Mouse (Mus musculus): Measurements from ENCODE around the gene Arl5a. TPM values are rescaled to one million over a fixed set of nuclear protein-coding genes. Genes with fewer than 3 reads are reported as not detected.

The Arl5a gene
- polyA plus RNA-seq, 1 experiment = 8.8 TPM

DNA sequence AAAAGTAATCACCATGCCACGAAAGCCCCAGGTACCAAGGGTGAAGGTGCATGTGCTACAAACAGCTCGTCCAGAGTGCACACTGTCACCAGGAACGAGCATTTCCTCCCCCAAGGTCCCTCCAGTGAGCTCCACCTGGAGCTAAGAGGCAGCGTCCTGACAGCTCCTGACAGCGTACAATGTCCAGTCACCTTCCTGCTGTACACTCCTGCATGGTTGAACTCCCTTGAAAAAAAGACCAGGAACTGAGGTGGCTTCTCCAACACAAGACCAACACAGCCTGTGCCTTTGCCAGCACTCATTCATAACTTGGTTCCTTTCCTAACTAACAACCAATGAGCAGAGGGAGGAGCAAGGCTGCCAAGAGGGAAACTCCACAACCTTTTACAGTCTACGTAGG lies 3.5 kb downstream of the Arl5a start:
- H3K4me3 ChIP-seq (ENCODE audit: insufficient read depth, poor library complexity, severe bottlenecking) = no peak overlapping the region
- H3K36me3 ChIP-seq (ENCODE audit: control insufficient read depth, insufficient read depth) = peaks cover 20% of the 10 kb centered on the region
- H3K27me3 ChIP-seq (ENCODE audit: control insufficient read depth, insufficient read depth, insufficient read length) = no peaks in the 10 kb centered on the region
- TF ChIP-seq CTCF (IDR thresholded peaks at IDR 0.05; ENCODE audit: control insufficient read depth, insufficient read depth, insufficient read length) (no peak), MYOG (IDR thresholded peaks at IDR 0.05; ENCODE audit: control insufficient read depth, extremely low read depth, insufficient read length) (no peak), CEBPB (IDR thresholded peaks at IDR 0.05; ENCODE audit: low read depth) (no peak)
- H3K79me3 ChIP-seq (ENCODE audit: low read depth) = peaks cover 82% of the 10 kb centered on the region
- no peak overlapping the region for H3ac ChIP-seq (ENCODE audit: control insufficient read depth, insufficient read length, low read depth)
- peaks cover 85% of the 10 kb centered on the region for H3K79me2 ChIP-seq (ENCODE audit: control insufficient read depth, insufficient read depth)

DNA sequence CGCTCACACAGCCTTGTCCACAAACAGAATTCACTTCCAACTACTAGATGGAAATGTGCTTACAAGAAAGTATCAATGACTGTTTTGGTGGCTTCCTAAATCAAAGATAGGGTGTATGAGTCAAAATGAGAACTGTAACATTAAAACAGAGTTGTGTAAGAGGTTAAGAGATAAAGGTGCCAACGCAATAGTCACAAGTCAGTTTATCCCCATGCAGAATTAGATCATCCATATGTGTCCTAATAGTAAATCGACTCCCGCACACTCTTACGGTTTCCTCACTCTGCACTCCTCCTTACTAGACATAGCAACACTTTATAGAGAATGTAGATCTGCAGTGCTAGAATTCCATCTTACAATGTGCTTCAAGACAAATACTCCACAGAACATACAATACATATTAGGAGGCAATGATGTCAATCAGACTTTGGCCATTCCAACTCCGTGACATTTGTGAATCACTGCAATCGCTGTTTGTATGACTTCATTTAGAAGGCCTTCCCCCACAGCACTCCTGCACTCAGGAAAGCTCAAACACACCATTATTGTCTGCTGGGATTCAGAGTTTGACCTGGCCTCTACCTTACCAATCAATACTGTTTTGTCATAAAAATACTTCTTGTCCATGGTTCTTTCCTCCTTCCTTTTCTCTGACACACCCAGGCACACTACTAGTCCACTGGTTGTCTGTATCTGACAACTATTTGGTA lies 4.5 kb downstream of the Arl5a start:
- Histone ChIP-seq H3K27me3 (ENCODE audit: control insufficient read depth, insufficient read depth, insufficient read length) (no peaks in the 10 kb centered on the region), H3K79me3 (ENCODE audit: low read depth) (peaks cover 89% of the 10 kb centered on the region), H3ac (ENCODE audit: control insufficient read depth, insufficient read length, low read depth) (no peak overlapping the region), H3K4me3 (ENCODE audit: insufficient read depth, poor library complexity, severe bottlenecking) (no peak overlapping the region), H3K79me2 (ENCODE audit: control insufficient read depth, insufficient read depth) (peaks cover 92% of the 10 kb centered on the region), H3K36me3 (ENCODE audit: control insufficient read depth, insufficient read depth) (peaks cover 31% of the 10 kb centered on the region)
- no peak for TF ChIP-seq MYOG (IDR thresholded peaks at IDR 0.05; ENCODE audit: control insufficient read depth, extremely low read depth, insufficient read length)
- no peak for TF ChIP-seq FOSL1 (IDR thresholded peaks at IDR 0.05; ENCODE audit: insufficient read depth, low read length, poor library complexity, severe bottlenecking)
- TF ChIP-seq MAX (IDR thresholded peaks at IDR 0.05) = no peak
- TF ChIP-seq CEBPB (IDR thresholded peaks at IDR 0.05; ENCODE audit: low read depth) = no peak
- TF ChIP-seq MYOD1 (IDR thresholded peaks at IDR 0.05; ENCODE audit: control insufficient read depth, insufficient read length, low read depth) = no peak
- no peak for TF ChIP-seq USF1 (IDR thresholded peaks at IDR 0.05; ENCODE audit: low read depth)
- TF ChIP-seq CTCF (IDR thresholded peaks at IDR 0.05; ENCODE audit: control insufficient read depth, insufficient read depth, insufficient read length) = no peak

DNA sequence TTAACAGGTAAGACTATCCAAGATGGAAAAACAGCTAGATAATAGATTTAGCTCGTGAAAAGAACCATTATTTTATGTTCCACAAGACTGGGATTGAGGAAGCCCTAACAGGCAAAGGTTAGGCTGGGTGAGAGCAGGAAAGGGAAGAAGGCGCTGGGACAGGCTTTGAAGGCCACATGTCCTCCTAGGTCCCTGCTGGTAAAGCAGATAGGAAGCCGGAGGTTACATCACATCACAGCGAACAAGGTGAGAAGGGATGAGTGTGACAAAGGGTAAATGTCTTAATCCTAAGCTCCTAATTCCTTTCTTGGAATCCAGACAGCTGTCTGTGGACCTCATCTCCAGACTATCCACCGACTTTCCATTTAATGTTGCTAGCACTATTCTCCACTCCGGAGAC lies 5.4 kb downstream of the Arl5a start:
- H3K36me3 ChIP-seq (ENCODE audit: control insufficient read depth, insufficient read depth) = peaks cover 31% of the 10 kb centered on the region
- no peak for TF ChIP-seq MYOG (IDR thresholded peaks at IDR 0.05; ENCODE audit: control insufficient read depth, extremely low read depth, insufficient read length)

DNA sequence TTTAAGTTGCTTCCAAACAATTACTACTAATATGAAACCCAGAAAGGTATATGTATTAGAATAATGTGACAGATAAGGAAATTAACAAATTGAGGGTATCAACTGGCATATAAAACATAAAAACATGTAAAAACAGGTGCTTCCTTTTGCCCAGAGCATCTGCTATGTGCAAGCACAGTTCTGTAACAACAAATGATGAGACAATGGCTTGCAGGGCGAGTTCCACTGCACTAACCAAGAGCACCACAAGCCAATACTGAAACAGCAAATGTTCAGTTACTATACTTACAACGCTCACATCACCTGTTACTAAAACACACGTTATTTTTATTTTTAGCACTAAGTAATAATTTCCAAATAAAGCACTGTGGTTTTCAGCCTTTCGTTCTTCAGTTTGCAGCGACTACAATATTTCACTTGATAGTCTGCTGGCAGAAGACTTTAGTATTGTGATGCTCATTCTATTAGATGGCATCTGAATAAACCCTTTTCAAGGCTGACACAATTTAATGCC lies 12.1 kb downstream of the Arl5a start:
- Histone ChIP-seq H3K79me3 (ENCODE audit: low read depth) (peaks cover 24% of the 10 kb centered on the region), H3K79me2 (ENCODE audit: control insufficient read depth, insufficient read depth) (peaks cover 21% of the 10 kb centered on the region), H3K4me3 (ENCODE audit: insufficient read depth, poor library complexity, severe bottlenecking) (no peak overlapping the region), H3K27me3 (ENCODE audit: control insufficient read depth, insufficient read depth, insufficient read length) (no peaks in the 10 kb centered on the region), H3K36me3 (ENCODE audit: control insufficient read depth, insufficient read depth) (peaks cover 79% of the 10 kb centered on the region), H3ac (ENCODE audit: control insufficient read depth, insufficient read length, low read depth) (no peak overlapping the region)
- no peak for TF ChIP-seq FOSL1 (IDR thresholded peaks at IDR 0.05; ENCODE audit: insufficient read depth, low read length, poor library complexity, severe bottlenecking)
- no peak for TF ChIP-seq CTCF (IDR thresholded peaks at IDR 0.05; ENCODE audit: control insufficient read depth, insufficient read depth, insufficient read length)
- no peak for TF ChIP-seq USF1 (IDR thresholded peaks at IDR 0.05; ENCODE audit: low read depth)
- TF ChIP-seq CEBPB (IDR thresholded peaks at IDR 0.05; ENCODE audit: low read depth) = no peak
- TF ChIP-seq MAX (IDR thresholded peaks at IDR 0.05) = no peak
- no peak for TF ChIP-seq MYOD1 (IDR thresholded peaks at IDR 0.05; ENCODE audit: control insufficient read depth, insufficient read length, low read depth)
- TF ChIP-seq MYOG (IDR thresholded peaks at IDR 0.05; ENCODE audit: control insufficient read depth, extremely low read depth, insufficient read length) = no peak

More for the DNA sequence above, 5.4 kb downstream of the Arl5a start:
- H3K27me3 ChIP-seq (ENCODE audit: control insufficient read depth, insufficient read depth, insufficient read length) = no peaks in the 10 kb centered on the region
- no peak overlapping the region for H3ac ChIP-seq (ENCODE audit: control insufficient read depth, insufficient read length, low read depth)
- peaks cover 87% of the 10 kb centered on the region for H3K79me3 ChIP-seq (ENCODE audit: low read depth)
- peaks cover 88% of the 10 kb centered on the region for H3K79me2 ChIP-seq (ENCODE audit: control insufficient read depth, insufficient read depth)
- H3K4me3 ChIP-seq (ENCODE audit: insufficient read depth, poor library complexity, severe bottlenecking) = no peak overlapping the region

DNA sequence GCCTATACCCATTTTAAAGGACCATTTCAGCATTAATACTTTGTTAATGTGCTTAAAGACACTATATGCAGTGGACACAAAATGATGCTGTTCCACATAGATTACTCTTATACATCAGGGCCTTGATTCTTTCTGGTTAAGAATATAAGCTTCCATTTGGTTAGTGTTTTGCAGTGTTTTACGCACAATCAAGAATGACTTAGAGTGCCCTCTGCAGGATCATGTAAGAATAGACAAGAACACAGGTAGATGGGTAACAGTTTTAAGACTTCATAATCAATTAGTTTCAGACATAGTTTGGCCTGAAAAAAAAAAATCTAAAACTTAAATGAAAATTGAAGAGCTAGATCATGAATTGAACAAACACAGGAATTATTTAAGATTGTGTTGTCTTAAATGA lies 18.2 kb downstream of the Arl5a start:
- no peak overlapping the region for H3ac ChIP-seq (ENCODE audit: control insufficient read depth, insufficient read length, low read depth)
- H3K36me3 ChIP-seq (ENCODE audit: control insufficient read depth, insufficient read depth) = peaks cover 73% of the 10 kb centered on the region
- no peaks in the 10 kb centered on the region for H3K79me2 ChIP-seq (ENCODE audit: control insufficient read depth, insufficient read depth)
- H3K27me3 ChIP-seq (ENCODE audit: control insufficient read depth, insufficient read depth, insufficient read length) = no peaks in the 10 kb centered on the region
- no peak for TF ChIP-seq CTCF (IDR thresholded peaks at IDR 0.05; ENCODE audit: control insufficient read depth, insufficient read depth, insufficient read length)
- no peak for TF ChIP-seq CEBPB (IDR thresholded peaks at IDR 0.05; ENCODE audit: low read depth)
- no peak for TF ChIP-seq MYOG (IDR thresholded peaks at IDR 0.05; ENCODE audit: control insufficient read depth, extremely low read depth, insufficient read length)
- no peak for TF ChIP-seq FOSL1 (IDR thresholded peaks at IDR 0.05; ENCODE audit: insufficient read depth, low read length, poor library complexity, severe bottlenecking)
- TF ChIP-seq MAX (IDR thresholded peaks at IDR 0.05) = no peak
- no peak for TF ChIP-seq USF1 (IDR thresholded peaks at IDR 0.05; ENCODE audit: low read depth)
- no peak for TF ChIP-seq MYOD1 (IDR thresholded peaks at IDR 0.05; ENCODE audit: control insufficient read depth, insufficient read length, low read depth)
- H3K4me3 ChIP-seq (ENCODE audit: insufficient read depth, poor library complexity, severe bottlenecking) = no peak overlapping the region
- H3K79me3 ChIP-seq (ENCODE audit: low read depth) = peaks cover 1% of the 10 kb centered on the region

DNA sequence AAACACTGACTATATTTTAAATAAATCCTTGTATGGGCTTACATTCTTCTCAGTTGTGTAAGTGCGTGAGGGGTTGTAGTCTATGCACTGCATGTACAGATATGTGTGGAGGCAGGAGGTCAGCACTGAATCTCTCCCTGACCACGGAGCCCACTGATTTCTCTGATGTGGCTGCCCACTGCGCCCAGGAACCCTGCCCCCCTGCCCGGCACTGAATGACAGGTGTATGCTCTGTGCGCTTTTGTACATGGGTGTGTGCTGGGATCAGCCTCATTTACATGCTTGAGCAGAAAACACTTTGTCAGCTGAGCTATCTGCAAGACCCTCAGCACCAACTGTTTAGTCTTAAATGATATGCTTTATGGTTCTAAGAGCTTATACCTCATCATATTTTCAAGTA lies 19.5 kb downstream of the Arl5a start:
- H3ac ChIP-seq (ENCODE audit: control insufficient read depth, insufficient read length, low read depth) = no peak overlapping the region
- peaks cover 73% of the 10 kb centered on the region for H3K36me3 ChIP-seq (ENCODE audit: control insufficient read depth, insufficient read depth)
- H3K4me3 ChIP-seq (ENCODE audit: insufficient read depth, poor library complexity, severe bottlenecking) = no peak overlapping the region

More for the DNA sequence above, 19.5 kb downstream of the Arl5a start:
- Histone ChIP-seq H3K27me3 (ENCODE audit: control insufficient read depth, insufficient read depth, insufficient read length) (no peaks in the 10 kb centered on the region), H3K79me3 (ENCODE audit: low read depth) (no peaks in the 10 kb centered on the region), H3K79me2 (ENCODE audit: control insufficient read depth, insufficient read depth) (no peaks in the 10 kb centered on the region)
- TF ChIP-seq USF1 (IDR thresholded peaks at IDR 0.05; ENCODE audit: low read depth) (no peak), CTCF (IDR thresholded peaks at IDR 0.05; ENCODE audit: control insufficient read depth, insufficient read depth, insufficient read length) (no peak), CEBPB (IDR thresholded peaks at IDR 0.05; ENCODE audit: low read depth) (no peak), MAX (IDR thresholded peaks at IDR 0.05) (no peak), FOSL1 (IDR thresholded peaks at IDR 0.05; ENCODE audit: insufficient read depth, low read length, poor library complexity, severe bottlenecking) (no peak), MYOG (IDR thresholded peaks at IDR 0.05; ENCODE audit: control insufficient read depth, extremely low read depth, insufficient read length) (no peak), MYOD1 (IDR thresholded peaks at IDR 0.05; ENCODE audit: control insufficient read depth, insufficient read length, low read depth) (no peak)

Data from C2C12 (cell line).